Mouse (Mus musculus) thymus, adult 2 months (tissue): Measurements from ENCODE around the gene Tpr. TPM values are rescaled to one million over a fixed set of nuclear protein-coding genes. Genes with fewer than 3 reads are reported as not detected.

Source experiments
- DNase-seq: peaks from one replicate; pipeline ENCODE4 v3.0.0; 2021
- H3K27ac ChIP-seq: fragments of 200-500 bp; 2 replicates; pipeline ENCODE4 v1.5.1; 2012; ENCODE audit warnings: low read length, control low read depth; ENCODE audit not compliant: control insufficient read depth, insufficient read depth
- H3K27me3 ChIP-seq: fragments of 200-500 bp; 2 replicates; pipeline ENCODE4 v1.6.1; 2012; ENCODE audit warnings: mild to moderate bottlenecking, low read length, moderate library complexity, mixed read lengths; ENCODE audit not compliant: control insufficient read depth, insufficient read depth
- H3K36me3 ChIP-seq: fragments of 200-500 bp; 2 replicates; pipeline ENCODE4 v1.6.1; 2012; ENCODE audit warnings: mild to moderate bottlenecking, low read length, moderate library complexity; ENCODE audit not compliant: control insufficient read depth, insufficient read depth
- H3K4me1 ChIP-seq: fragments of 200-500 bp; replicated peaks from 2 replicates; pipeline ENCODE4 v1.6.1; 2012; ENCODE audit warnings: low read length; ENCODE audit not compliant: control insufficient read depth, insufficient read depth
- H3K4me3 ChIP-seq: fragments of 200-500 bp; 2 replicates; pipeline ENCODE4 v1.5.1; 2012; ENCODE audit warnings: mild to moderate bottlenecking, low read length, control low read depth, moderate library complexity; ENCODE audit not compliant: control insufficient read depth, insufficient read depth
- CTCF ChIP-seq: fragments of 200-500 bp; IDR thresholded peaks from 2 replicates; pipeline ENCODE4 v1.5.1; 2012; ENCODE audit warnings: mild to moderate bottlenecking, control low read depth, low read length, moderate library complexity, borderline replicate concordance; ENCODE audit not compliant: control insufficient read depth, poor library complexity, insufficient read depth; ENCODE audit errors: extremely low read depth
- POLR2A ChIP-seq: fragments of 200-500 bp; IDR thresholded peaks from 2 replicates; pipeline ENCODE4 v1.6.1; 2012; ENCODE audit warnings: mild to moderate bottlenecking, low read length, control low read depth, moderate library complexity; ENCODE audit not compliant: control insufficient read depth, poor library complexity, insufficient read depth; ENCODE audit errors: extremely low read depth
- WGBS: fragments of 180-500 bp; shearing (Covaris S2); methylation state at CpG from one replicate; pipeline ENCODE4 v1.1.7; 2018; 5-methylcytosine and 5-hydroxymethylcytosine counted together
- polyA plus RNA-seq: library from polyadenylated mRNA; depleted of rRNA; stranded (reverse); fragments of >200 nt; gene quantifications from 2 replicates; pipeline ENCODE4 v1.2.3, GENCODE M21; 2012

Gene Tpr
- polyA plus RNA-seq, 1 experiment = 101 TPM

DNA sequence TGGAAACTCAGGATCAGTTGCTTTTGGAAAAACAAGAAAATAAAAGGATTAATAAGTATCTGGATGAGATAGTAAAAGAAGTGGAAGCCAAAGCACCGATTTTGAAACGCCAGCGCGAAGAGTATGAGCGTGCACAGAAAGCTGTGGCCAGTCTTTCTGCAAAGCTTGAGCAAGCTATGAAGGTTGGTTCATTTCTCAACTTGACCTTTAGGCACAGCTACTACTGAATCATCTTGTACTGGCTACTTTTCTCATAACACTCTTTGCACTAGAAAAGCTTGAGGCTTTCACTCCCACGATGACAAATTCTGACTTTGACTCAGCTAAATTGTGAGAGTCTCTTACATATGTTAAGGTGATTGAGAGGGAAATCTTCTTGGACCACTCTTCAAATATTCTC is 17.4 kb downstream of the Tpr start:
- H3K36me3 ChIP-seq = peaks cover 92% of the 10 kb centered on the region
- WGBS = 97% methylated on average over 6 of the region's 6 CpGs
- no peak overlapping the region for H3K4me3 ChIP-seq
- H3K27me3 ChIP-seq = no peaks in the 10 kb centered on the region
- no peak overlapping the region for H3K27ac ChIP-seq
- DNase-seq = no peak
- H3K4me1 ChIP-seq = no peaks in the 10 kb centered on the region
- no peak for TF ChIP-seq POLR2A
- TF ChIP-seq CTCF = no peak

DNA sequence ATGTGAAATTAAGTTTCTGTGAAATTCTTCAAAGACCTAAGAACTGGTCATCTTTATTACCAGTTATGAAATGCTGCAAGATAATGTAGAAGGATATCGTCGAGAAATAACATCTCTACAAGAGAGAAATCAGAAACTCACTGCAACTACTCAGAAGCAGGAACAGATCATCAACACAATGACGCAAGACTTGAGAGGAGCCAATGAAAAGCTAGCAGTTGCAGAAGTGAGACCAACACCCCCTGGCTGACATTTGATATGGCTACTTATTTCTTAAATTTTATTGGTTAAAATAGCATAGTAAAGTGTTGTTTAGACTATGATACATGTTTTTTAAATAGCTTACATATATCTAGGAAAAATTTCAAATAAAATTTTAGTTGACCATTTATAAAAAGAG is 23.4 kb downstream of the Tpr start:
- Histone ChIP-seq H3K4me1 (no peaks in the 10 kb centered on the region), H3K27ac (no peak overlapping the region), H3K27me3 (no peaks in the 10 kb centered on the region), H3K36me3 (peaks cover 87% of the 10 kb centered on the region), H3K4me3 (no peak overlapping the region)
- 94% methylated on average over 3 of the region's 3 CpGs for WGBS
- TF ChIP-seq POLR2A (no peak), CTCF (no peak)
- DNase-seq = no peak

DNA sequence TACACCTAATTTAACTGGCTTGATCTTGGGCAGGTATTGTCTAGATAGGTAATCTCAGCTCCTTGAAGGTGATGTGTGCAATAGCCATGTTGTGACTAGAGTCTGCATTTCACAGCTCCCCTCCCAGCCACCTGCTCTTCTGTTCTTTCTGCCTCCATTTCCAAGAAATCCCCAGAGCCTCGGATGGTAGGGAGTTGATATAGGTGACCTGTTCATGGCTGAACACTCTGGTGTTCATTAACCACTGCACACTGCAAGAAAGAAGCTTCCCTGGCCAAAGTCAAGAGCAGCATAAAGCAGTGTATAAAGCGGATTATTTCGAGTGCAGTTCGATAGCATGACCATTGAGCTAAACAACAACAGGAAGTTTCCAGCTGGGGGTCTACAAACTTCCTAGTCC is 25.8 kb downstream of the Tpr start:
- Histone ChIP-seq H3K4me3 (no peak overlapping the region), H3K27ac (no peak overlapping the region), H3K4me1 (no peaks in the 10 kb centered on the region), H3K27me3 (no peaks in the 10 kb centered on the region), H3K36me3 (peaks cover 84% of the 10 kb centered on the region)
- no peak for TF ChIP-seq CTCF
- no peak for TF ChIP-seq POLR2A
- whole genome bisulfite sequencing = 93% methylated on average over 4 of the region's 4 CpGs
- no peak for DNase-seq

DNA sequence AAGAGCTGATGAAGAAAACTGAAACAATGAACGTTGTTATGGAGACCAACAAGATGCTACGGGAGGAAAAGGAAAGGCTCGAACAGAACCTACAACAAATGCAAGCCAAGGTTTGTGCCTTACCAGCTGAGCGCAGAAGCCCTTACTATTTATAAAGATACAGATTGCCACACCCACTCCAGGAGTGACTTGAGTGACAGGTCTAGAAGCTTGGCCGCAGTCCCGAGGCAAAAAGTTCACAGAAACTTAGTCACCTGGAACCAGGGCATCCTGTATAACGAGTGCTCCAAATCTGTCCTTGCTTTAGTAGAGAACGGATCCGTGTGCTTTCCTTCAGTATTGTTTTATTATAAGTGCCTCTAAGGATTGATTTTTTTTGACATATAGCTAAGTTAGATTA is 33.0 kb downstream of the Tpr start:
- WGBS = 93% methylated on average over 9 of the region's 9 CpGs
- peaks cover 90% of the 10 kb centered on the region for H3K36me3 ChIP-seq
- DNase-seq = no peak
- no peak overlapping the region for H3K4me3 ChIP-seq
- H3K27me3 ChIP-seq = no peaks in the 10 kb centered on the region
- TF ChIP-seq POLR2A = no peak
- TF ChIP-seq CTCF = no peak
- no peak overlapping the region for H3K27ac ChIP-seq
- H3K4me1 ChIP-seq = no peaks in the 10 kb centered on the region

DNA sequence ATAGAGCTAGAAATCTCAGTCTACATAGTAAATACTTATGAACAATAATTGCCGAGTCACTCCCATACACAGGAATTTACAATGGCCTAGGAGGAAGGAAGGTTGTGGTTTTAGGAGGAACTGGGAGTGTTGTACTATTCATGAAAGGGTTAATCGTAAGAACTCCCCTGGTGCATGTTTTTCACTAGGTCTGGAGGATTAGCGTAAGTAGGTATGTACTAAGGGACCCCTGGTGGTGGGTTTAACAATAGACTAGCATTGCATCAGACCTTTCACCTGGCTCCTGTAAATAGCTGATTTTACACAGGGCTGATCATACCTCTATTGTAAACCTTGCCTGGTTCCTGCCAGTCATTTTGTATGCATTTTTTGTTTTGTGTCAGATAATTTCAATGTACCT is 33.6 kb downstream of the Tpr start:
- TF ChIP-seq POLR2A (no peak), CTCF (no peak)
- Histone ChIP-seq H3K4me3 (no peak overlapping the region), H3K27ac (no peak overlapping the region), H3K36me3 (peaks cover 93% of the 10 kb centered on the region), H3K4me1 (no peaks in the 10 kb centered on the region), H3K27me3 (no peaks in the 10 kb centered on the region)
- DNase-seq = no peak
- WGBS = 82% methylated on average over 3 of the region's 3 CpGs

DNA sequence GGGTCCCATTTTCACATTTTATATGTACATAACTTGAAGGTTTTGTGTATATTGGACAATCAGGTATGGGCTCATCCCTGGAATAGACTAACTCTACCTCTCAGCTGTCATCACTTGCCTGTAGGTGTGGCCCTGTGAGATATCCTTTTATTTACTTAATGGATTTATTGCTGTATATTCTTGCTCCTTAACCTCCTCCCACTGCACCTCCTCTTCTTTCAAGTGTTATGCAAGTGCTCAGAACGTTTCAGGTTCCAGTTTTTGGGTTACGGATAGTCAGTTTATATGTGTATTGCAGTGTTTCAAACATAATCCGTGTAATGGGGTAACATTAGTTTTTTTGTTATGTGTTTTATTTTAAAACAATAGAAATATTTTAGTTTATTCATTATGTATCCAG is 46.0 kb downstream of the Tpr start:
- WGBS = 94% methylated on average over 3 of the region's 3 CpGs
- no peaks in the 10 kb centered on the region for H3K4me1 ChIP-seq
- no peak for DNase-seq
- TF ChIP-seq CTCF = no peak
- TF ChIP-seq POLR2A = no peak
- H3K27ac ChIP-seq = no peak overlapping the region
- no peak overlapping the region for H3K4me3 ChIP-seq
- H3K36me3 ChIP-seq = peaks cover 83% of the 10 kb centered on the region
- no peaks in the 10 kb centered on the region for H3K27me3 ChIP-seq

DNA sequence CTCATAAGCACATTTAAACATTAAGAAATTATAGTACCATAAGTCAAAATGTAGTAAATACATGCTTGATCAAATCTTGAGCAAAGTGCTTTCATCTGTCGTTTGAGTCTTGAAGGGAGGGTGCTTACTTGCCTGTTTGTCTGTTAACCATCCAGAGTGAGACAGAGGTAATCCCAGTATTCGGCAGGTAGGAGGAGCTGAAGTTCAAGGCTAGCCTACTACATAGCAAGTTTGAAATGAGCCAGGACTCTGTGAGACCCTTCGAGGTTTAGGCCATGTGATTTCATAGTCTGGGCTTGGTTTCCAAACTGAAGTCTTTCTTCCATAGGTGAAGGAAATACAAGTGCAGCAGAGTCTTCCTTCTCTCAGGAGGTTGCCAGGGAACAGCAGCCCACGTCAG is 49.1 kb downstream of the Tpr start:
- TF ChIP-seq CTCF (no peak), POLR2A (no peak)
- H3K27ac ChIP-seq = no peak overlapping the region
- peaks cover 85% of the 10 kb centered on the region for H3K36me3 ChIP-seq
- H3K4me1 ChIP-seq = no peaks in the 10 kb centered on the region
- DNase-seq = no peak
- WGBS = 90% methylated on average over 4 of the region's 4 CpGs
- H3K4me3 ChIP-seq = no peak overlapping the region
- no peaks in the 10 kb centered on the region for H3K27me3 ChIP-seq
